Mouse (Mus musculus) hindbrain, embryonic 14.5 days (tissue): ENCODE measurements around the gene Cdk13. TPM values are rescaled to one million over a fixed set of nuclear protein-coding genes. Genes with fewer than 3 reads are reported as not detected.

Source experiments
- ATAC-seq: fragments of 200-750 bp; cut with Nextera tagmentation; 2 replicates; pipeline ENCODE4 v1.8.0; 2017; ENCODE audit warnings: moderate number of reproducible peaks, mild to moderate bottlenecking, moderate TSS enrichment, moderate library complexity; ENCODE audit not compliant: low FRiP score
- DNase-seq: peaks from one replicate; pipeline ENCODE4 v3.0.0-alpha.2; 2015; ENCODE audit warnings: low spot score
- H3K27ac ChIP-seq: fragments of 300-500 bp; sonication (generic); 2 replicates; pipeline ENCODE4 v1.5.1; 2014; ENCODE audit warnings: mild to moderate bottlenecking, moderate library complexity
- H3K27me3 ChIP-seq: fragments of 300-500 bp; sonication (generic); 2 replicates; pipeline ENCODE4 v1.6.1; 2014; ENCODE audit warnings: mild to moderate bottlenecking, low read length, mixed read lengths; ENCODE audit not compliant: control insufficient read depth, insufficient read depth
- H3K36me3 ChIP-seq: fragments of 300-500 bp; sonication (generic); replicated peaks from 2 replicates; pipeline ENCODE4 v1.6.1; 2014; ENCODE audit not compliant: control insufficient read depth, insufficient read depth
- H3K4me1 ChIP-seq: fragments of 300-500 bp; sonication (generic); replicated peaks from 2 replicates; pipeline ENCODE4 v1.6.1; 2014; ENCODE audit warnings: antibody characterized with exemption, low read length, mixed read lengths; ENCODE audit not compliant: control insufficient read depth, insufficient read depth
- H3K4me2 ChIP-seq: fragments of 300-500 bp; sonication (generic); replicated peaks from 2 replicates; pipeline ENCODE4 v1.6.1; 2014; ENCODE audit warnings: mild to moderate bottlenecking, moderate library complexity
- H3K4me3 ChIP-seq: fragments of 300-500 bp; sonication (generic); replicated peaks from 2 replicates; pipeline ENCODE4 v1.5.1; 2014; ENCODE audit warnings: mild to moderate bottlenecking, low read length
- H3K9ac ChIP-seq: fragments of 300-500 bp; sonication (generic); 2 replicates; pipeline ENCODE4 v1.6.1; 2014
- H3K9me3 ChIP-seq: fragments of 300-500 bp; sonication (generic); 2 replicates; pipeline ENCODE4 v1.6.1; 2016; ENCODE audit warnings: low read length; ENCODE audit not compliant: control insufficient read depth
- WGBS: fragments of 180-500 bp; shearing (Covaris S2); extraction: QIAGEN DNeasy Blood & Tissue Kit; methylation state at CpG from one replicate; pipeline ENCODE4 v1.1.7; 2014; 5-methylcytosine and 5-hydroxymethylcytosine counted together
- polyA plus RNA-seq: library from polyadenylated mRNA; unstranded; fragments of >200 nt; fragmentation: Nextera tagmentation; extraction: Ambion mirVana; gene quantifications from 2 replicates; pipeline ENCODE4 v1.2.1, GENCODE M21; 2014

Gene Cdk13
- polyA plus RNA-seq = 18.0 and 20.3 TPM in 2 replicates

DNA sequence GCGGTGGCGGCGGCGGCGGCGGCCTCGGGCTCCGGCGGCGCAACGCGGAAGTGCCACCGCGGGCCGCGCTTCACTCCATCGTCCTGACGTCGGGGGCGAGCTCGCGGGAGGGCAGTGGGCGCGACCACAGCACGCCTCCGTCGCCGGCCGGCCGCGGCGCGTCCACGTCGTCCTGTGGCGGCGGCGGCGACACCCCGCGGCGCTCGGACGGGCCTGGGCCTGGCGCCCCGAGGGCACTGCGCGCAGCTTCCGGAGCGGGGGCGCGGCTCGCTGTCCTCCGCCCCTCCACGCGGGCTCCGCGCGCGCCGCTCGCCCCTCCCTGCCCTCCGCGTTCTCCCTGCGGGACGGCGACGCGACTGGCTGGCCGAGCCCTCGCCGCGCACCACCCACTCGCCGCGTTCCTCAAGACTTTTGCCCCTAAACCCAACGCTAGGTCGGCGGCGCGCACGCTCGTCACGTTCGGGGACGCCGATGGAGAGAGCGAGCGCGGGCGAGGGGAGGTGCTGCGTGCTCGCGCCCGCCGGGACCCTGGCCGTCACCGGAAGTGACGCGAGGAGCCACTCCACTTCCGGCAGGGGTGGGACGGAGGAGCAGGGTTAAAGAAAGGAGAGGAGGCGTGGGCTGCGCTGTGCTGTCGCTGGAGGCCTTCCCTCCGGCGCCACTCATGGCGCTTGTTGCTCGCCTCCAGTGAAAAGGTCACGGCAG is at the start of gene Cdk13:
Gene Cdk13 (minus strand): TSS at position 189 of the 705 bp plus-strand sequence.
- Histone ChIP-seq H3K27me3 (no peaks in the 10 kb centered on the region), H3K27ac (peak within 1 kb of the TSS; percentile 92), H3K4me3 (peak within 1 kb of the TSS; percentile 99), H3K36me3 (no peaks in the 10 kb centered on the region), H3K9ac (peak within 1 kb of the TSS; percentile 93), H3K9me3 (no peaks in the 10 kb centered on the region), H3K4me1 (peaks cover 22% of the 10 kb centered on the region), H3K4me2 (peak within 1 kb of the TSS; percentile 99)
- ATAC-seq (peak; percentile 96), DNase-seq (peak; percentile 99)
- WGBS = 0% methylated on average over 89 of the region's 110 CpGs

GRCm38 (mm10) chr13:17843336-17843735 is 38.4 kb upstream of the Cdk13 start:
- no peak overlapping the region for H3K4me3 ChIP-seq
- no peak overlapping the region for H3K4me2 ChIP-seq
- H3K4me1 ChIP-seq = no peaks in the 10 kb centered on the region
- H3K9ac ChIP-seq = no peak overlapping the region
- DNase-seq = no peak
- H3K9me3 ChIP-seq = no peaks in the 10 kb centered on the region
- H3K36me3 ChIP-seq = no peaks in the 10 kb centered on the region
- H3K27me3 ChIP-seq = no peaks in the 10 kb centered on the region
- 75% methylated on average over 2 of the region's 2 CpGs for WGBS
- no peak for ATAC-seq
- no peak overlapping the region for H3K27ac ChIP-seq

- H3K4me3 ChIP-seq = no peak overlapping the region
- H3K9ac ChIP-seq = no peak overlapping the region
- no peak overlapping the region for H3K27ac ChIP-seq
- DNase-seq = no peak
- H3K4me1 ChIP-seq = no peaks in the 10 kb centered on the region
- H3K27me3 ChIP-seq = no peaks in the 10 kb centered on the region
- H3K9me3 ChIP-seq = no peaks in the 10 kb centered on the region
- no peaks in the 10 kb centered on the region for H3K36me3 ChIP-seq
- WGBS = 17% methylated on average over 4 of the region's 4 CpGs
- no peak for ATAC-seq
- no peak overlapping the region for H3K4me2 ChIP-seq
Observed at GRCm38 (mm10) chr13:17842756-17843155, 37.9 kb upstream of the Cdk13 start.

DNA sequence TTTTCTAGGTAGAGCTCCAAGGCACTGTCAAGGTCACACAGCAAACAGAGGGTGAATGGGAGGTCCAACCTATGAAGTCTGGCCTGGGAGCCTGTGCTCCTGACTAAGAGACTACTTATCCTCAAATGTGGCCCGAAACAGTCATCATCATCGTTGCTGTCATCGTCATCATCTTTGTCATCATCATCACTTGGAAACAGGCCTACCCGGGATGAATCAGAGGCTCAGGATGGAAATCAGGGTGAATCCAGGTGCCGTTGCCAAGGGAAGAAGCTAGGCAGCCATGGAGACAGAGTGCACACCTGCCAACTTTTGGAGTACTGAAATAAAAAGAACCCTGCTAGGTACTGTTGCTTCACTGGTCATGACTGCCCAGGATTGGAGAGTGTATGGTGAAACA is 34.2 kb upstream of the Cdk13 start:
- H3K4me1 ChIP-seq = no peaks in the 10 kb centered on the region
- no peaks in the 10 kb centered on the region for H3K9me3 ChIP-seq
- H3K36me3 ChIP-seq = no peaks in the 10 kb centered on the region
- no peak overlapping the region for H3K9ac ChIP-seq
- DNase-seq (no peak), ATAC-seq (no peak)
- no peaks in the 10 kb centered on the region for H3K27me3 ChIP-seq
- H3K4me3 ChIP-seq = no peak overlapping the region
- WGBS = 92% methylated on average over 5 of the region's 5 CpGs
- H3K4me2 ChIP-seq = no peak overlapping the region
- no peak overlapping the region for H3K27ac ChIP-seq

GRCm38 (mm10) chr13:17838484-17838851 is 33.6 kb upstream of the Cdk13 start:
- ATAC-seq = peak; percentile 75
- Histone ChIP-seq H3K36me3 (no peaks in the 10 kb centered on the region), H3K4me1 (no peaks in the 10 kb centered on the region), H3K9ac (no peak overlapping the region), H3K27me3 (no peaks in the 10 kb centered on the region), H3K27ac (no peak overlapping the region), H3K4me2 (no peak overlapping the region), H3K4me3 (no peak overlapping the region), H3K9me3 (no peaks in the 10 kb centered on the region)
- DNase-seq = peak; percentile 79
- WGBS = 33% methylated on average over 4 of the region's 4 CpGs

DNA sequence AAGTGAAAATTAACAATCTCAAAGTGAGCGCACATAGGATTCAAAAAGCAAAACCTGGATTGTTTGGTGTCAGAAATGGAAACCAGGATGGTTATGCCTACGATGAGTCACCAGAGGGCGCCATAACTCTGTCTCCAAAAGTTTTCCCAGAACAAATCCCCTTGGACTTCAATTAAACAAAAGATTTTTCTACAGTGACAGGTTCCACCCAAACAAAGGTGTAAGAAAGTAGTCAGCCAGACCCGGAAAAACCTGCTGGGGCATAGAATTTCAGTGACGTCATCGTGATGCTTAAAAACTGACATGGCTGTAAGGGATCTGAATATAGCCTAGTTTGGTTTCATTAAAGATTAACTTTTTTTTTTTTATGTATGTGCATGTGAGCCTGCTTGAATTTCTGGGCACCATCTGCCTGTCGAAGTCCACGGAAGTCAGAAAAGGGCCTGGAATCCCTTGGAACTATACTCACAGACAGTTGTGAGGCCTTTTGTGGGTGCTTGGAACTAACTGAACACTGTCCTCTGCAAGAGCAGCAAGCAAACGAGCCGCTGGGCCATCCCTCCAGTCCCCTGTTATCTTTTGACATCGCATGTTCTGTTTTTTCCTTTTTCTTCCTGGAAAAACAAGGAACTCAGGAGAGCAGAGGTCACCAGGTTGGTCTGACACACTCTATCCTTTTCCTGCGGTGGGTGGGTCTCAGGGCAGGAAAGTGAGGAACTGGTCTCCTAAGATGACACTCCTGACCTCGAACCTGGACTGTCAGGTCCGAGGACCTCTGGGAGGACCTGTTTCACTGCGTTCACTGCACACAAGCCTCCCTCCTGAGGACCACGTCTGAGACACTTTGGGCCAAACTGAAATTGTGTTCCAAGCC is 33.0 kb upstream of the Cdk13 start:
- Histone ChIP-seq H3K9me3 (no peaks in the 10 kb centered on the region), H3K27me3 (no peaks in the 10 kb centered on the region), H3K36me3 (no peaks in the 10 kb centered on the region), H3K27ac (no peak overlapping the region), H3K4me1 (no peaks in the 10 kb centered on the region), H3K9ac (no peak overlapping the region), H3K4me3 (no peak overlapping the region), H3K4me2 (no peak overlapping the region)
- ATAC-seq = no peak; the same call in 1 of the 2 replicates
- 47% methylated on average over 16 of the region's 16 CpGs for WGBS
- DNase-seq = peak; percentile 76

- ATAC-seq = no peak
- H3K4me1 ChIP-seq = no peaks in the 10 kb centered on the region
- H3K9ac ChIP-seq = no peak overlapping the region
- H3K27me3 ChIP-seq = no peaks in the 10 kb centered on the region
- H3K9me3 ChIP-seq = no peaks in the 10 kb centered on the region
- no peak overlapping the region for H3K4me3 ChIP-seq
- no peak overlapping the region for H3K27ac ChIP-seq
- 84% methylated on average over 7 of the region's 7 CpGs for WGBS
- H3K4me2 ChIP-seq = no peak overlapping the region
- no peaks in the 10 kb centered on the region for H3K36me3 ChIP-seq
- DNase-seq = no peak
Observed at GRCm38 (mm10) chr13:17836808-17837207, 31.9 kb upstream of the Cdk13 start.

DNA sequence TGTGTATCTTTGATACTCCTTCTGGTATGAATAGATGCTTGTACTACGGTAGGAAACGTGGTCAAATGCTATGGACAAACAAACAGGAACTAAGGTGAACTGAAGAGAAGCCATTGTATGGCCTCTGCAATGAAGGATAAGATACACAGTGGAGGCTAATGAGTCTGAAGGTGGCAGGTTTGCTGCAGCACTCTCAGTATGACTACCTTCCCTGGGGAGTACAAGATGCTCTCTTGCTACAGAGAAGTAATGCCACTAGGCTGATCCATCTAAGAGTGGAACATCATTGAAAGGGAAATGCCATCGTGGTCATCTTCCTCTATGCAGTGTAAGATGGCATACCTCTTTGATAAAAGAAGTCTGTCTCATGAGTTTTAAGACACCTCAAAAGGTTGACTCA is 28.0 kb upstream of the Cdk13 start:
- Histone ChIP-seq H3K4me1 (no peaks in the 10 kb centered on the region), H3K27ac (no peak overlapping the region), H3K27me3 (no peaks in the 10 kb centered on the region), H3K4me3 (no peak overlapping the region), H3K9me3 (no peaks in the 10 kb centered on the region), H3K9ac (no peak overlapping the region), H3K36me3 (no peaks in the 10 kb centered on the region), H3K4me2 (no peak overlapping the region)
- 80% methylated on average over 3 of the region's 3 CpGs for WGBS
- ATAC-seq (no peak), DNase-seq (no peak)

DNA sequence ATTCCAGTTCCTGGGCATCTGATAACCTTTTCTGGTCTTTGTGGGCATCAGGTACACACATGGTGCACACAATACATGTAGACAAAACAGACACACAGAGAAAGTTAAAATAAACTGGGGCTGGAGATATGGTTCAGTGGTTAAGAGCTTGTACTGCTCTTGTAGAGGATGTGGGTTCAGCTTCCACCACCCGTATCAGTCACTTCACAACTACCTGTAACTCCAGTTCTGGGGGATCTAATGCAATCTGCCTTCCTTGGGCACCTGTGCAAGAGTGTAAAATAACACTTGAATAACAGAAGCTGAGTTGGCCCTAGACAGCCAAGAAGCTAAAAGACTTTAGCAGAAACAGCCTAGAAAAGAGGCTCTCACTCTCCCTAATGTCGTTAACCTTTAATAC is 12.3 kb upstream of the Cdk13 start:
- 91% methylated on average over 2 of the region's 2 CpGs for WGBS
- ATAC-seq = no peak
- H3K4me2 ChIP-seq = no peak overlapping the region
- H3K36me3 ChIP-seq = no peaks in the 10 kb centered on the region
- no peak overlapping the region for H3K9ac ChIP-seq
- H3K27me3 ChIP-seq = no peaks in the 10 kb centered on the region
- no peaks in the 10 kb centered on the region for H3K4me1 ChIP-seq
- DNase-seq = no peak
- no peak overlapping the region for H3K27ac ChIP-seq
- no peak overlapping the region for H3K4me3 ChIP-seq
- no peaks in the 10 kb centered on the region for H3K9me3 ChIP-seq
